Mouse (Mus musculus) regulatory T cell (primary cell): ENCODE data around the gene Col6a1.

ENCODE experiments used
- in situ Hi-C: fragments of 300-600 bp; cut with MboI, MseI; formaldehyde crosslinking; loops from one replicate; pipeline ENCODE4 v1.15.1; 2025; ENCODE audit warnings: high pct_unique_total_duplicates

The Col6a1 gene

DNA sequence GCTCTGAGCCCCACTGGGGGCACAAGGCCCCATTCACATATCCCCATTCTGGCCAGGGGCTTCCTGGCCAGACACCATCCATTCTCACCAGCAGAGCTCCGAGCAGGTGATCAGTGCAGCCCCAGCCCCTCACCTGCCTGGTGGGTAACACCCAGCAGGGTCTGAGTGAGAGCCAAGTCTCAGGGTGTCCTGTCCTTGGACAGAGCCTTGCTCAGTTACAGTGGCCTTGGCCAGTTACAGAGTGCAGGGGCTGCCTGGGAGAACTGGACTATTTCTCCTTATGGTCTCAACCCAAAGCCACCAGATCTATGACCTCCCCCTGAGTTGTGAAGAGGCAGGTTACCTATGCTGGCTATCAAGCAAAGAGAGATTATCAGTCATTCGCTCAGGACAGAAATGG lies 871 bp downstream of the Col6a1 start:
- in situ Hi-C loops = no loop called here

DNA sequence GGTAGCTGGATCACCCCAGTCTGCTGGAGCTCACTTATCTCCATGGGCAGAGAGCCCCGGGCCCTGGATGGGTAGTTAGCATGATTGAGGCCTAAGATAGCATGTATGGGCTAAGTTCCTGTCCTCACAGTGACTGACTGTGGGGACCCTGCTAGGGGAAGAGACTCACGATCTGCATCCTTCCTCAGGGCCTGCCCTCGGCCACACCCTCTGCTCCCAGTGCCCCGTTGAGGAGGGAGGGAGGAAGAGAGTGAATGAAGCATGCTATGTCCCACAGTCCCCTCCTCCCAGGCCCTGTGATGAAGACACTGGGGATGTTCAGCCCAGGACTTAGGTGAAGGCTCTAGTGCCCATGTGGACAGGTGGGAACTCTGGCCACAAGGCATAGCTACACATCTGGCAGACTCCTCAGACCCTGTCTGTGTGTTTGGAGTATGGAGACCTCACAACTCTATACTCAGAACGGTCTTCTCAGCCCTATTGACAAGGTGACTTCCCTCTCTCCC lies 1.7 kb downstream of the Col6a1 start:
- in situ Hi-C loops = no loop called here

DNA sequence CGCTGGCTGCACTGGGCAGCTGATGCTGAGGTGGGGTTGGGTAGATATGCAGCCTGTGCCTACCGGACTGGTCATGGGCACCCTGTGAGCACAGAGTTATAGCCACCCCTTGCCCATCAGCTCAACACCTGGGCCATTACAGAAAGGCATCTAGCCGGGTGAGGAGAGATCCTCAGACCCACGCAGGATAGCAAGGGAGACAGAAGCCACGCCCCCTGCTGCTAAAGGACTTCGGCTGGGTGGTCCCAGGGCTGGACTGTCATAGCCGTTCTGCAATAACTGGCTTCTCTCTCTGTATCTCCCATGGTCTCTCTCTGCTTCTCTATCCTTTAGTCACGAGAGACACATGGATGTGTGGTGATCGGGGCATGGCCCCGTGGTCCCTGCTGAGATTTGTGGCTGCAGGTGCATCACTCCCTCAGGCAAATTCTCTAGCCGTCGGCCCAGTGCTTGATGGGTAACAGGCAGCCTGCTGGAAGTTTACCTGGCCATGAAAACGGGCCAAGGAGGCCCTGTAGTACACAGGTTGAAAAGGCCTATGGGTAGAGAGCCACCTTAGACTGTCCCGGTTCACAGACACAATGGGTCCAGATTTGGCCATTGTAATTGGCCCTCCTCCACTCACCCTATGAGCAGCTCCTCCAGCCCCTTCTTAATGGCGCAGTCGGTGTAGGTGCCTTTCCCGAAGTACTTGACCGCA lies 3.1 kb downstream of the Col6a1 start:
- in situ Hi-C loops = no loop called here

DNA sequence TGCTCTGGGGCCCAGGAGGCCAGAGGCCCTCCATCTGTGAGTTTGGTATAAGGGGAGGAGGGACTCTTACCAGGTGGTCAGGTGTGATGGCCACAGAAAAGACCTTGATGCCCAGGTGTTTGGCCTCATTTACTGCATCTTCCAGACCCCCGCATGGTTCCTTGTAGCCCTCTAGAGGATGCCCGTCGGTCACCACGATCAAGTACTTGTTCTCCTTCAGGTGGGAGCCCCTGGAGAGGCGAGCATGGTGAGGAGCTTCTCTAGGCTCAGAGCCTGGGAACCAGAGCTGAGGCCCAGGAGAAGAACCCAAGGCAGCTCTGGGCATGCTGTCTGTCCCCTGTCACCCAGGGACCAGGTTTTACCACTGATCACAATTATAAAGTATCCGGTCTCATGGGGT lies 4.2 kb downstream of the Col6a1 start:
- in situ Hi-C loops = no loop called here

DNA sequence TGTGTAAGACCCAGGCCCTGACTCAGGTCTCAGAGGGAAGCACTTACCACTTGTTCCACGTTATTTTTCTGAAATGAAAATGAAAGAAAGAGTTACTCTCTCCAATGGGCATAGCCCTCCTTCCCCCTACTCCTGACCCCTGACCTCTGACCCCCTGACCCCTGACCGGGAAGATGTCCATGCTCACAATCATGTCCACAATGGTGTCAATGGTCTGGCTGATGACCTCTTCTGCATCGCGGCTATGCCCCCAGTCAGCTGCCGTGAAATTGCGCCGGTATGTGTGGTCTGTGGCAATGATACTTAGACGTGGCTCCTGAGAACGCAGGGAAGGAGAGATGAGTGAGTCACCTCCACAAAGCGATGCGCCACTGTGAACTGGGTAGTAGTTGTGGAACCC lies 4.8 kb downstream of the Col6a1 start:
- in situ Hi-C loops = no loop called here

DNA sequence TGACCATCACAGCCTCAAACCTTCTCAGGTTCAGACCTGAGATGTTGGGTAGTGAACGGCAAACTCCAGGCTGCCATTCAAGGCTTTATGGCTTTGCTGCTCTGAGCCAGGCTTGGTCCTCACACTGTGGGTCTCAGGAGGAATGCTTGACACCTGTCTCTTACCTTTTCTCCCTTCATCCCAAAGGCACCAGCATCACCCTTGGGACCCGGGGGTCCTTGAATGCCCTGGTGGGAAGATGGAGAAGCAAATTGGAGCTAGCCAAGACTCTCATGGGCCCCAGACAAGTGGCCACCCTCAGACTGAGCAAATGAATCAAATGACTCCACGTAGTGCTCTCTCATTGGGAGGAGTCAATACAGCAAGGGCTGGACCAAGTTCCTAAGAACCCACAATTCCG lies 8.3 kb downstream of the Col6a1 start:
- in situ Hi-C loops = no loop called here

DNA sequence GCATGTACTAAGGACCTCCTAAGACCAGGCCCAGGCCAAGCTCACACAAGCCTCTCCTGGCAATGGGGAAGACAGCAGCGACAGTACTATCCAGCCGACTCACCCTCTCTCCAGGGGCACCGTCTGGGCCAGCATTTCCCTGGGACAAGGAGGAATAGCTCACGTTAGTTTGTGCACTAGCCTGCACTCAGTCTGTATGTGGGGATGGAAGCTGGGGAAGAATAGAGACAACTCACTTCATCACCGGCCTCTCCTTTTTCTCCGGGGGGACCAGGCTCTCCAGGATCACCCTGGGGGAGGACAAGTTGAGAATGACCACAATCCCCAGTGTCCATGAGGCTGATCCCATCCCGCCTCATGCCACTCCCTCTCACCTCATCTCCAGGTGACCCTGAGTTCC lies 8.9 kb downstream of the Col6a1 start:
- in situ Hi-C loops = no loop called here

DNA sequence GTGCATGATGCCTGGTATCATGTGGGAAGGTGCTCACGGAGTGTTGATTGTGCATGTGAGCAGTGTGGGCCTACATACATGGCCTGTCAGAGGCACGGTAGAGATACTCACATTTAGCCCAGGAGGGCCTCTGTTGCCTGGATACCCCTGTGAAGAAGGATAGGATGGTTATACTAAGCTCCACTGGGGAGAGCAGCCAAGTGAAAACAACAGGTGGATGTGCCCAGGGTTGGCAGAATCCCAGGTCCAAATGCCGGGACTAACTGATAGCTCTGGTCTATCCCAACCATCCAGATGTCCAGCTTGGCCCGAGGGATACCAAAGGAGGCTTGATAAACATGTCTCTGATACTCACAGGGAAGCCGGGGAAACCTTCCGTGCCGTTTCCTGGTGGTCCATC lies 11.7 kb downstream of the Col6a1 start:
- in situ Hi-C loops = no loop called here

DNA sequence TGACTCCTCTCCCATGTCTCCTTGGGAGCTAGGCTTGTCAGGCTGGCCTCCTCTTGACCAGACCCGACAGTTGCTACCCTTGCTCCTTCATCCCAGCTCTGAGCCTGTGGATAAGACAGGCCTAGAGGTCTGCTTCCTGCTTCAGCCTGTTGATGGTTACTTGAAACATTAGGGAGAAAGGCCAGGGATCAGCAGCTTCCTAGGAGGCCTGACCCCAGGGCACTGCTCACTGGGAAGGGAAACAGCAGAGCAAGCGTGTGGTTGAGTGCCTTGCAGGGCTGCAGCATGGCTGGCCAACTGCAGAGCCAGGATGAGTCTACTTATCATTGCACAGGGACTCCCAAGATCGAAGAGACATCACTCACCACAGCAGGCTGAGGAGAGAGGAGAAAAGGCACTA lies 13.5 kb downstream of the Col6a1 start:
- in situ Hi-C loops = no loop called here

DNA sequence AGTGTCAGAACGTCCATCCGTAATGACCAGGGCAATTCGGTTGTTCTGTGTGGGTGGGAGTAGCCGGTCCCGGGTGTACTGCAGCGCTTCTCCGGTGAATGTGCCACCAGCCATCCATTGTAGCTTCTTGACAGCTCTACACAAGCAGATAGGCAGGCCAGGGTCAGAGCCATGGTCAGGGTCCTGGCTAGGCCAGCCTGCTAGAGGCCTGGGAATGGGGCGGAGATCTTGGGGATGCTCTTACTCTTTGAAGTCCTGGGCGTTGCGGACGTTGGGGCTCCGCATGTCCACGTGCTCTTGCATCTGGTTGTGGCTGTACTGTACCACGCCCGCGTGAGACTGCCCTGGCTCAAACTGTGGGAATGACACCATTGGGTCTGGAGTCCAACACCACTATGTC lies 14.6 kb downstream of the Col6a1 start:
- in situ Hi-C loops = no loop called here

DNA sequence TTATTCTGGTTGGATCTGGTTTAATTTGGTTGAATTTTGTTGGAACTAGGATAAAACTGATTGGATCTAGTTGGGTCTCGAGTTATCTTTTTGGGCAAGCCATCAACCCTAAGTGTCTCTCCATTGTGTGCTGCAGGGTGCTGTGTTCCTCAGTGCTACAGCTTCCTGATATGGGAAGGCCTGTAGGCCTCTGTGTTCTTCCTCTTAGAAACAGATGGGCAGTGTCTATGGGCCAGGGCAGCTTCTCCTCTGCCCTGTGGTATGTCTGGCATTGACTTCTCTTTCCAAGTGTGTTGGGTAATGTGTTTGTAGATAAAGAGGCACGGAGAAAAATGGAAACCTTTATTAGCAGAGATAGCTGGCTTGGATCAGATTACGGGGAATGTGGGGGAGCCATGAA lies 17.5 kb downstream of the Col6a1 start:
- in situ Hi-C loops = no loop called here

DNA sequence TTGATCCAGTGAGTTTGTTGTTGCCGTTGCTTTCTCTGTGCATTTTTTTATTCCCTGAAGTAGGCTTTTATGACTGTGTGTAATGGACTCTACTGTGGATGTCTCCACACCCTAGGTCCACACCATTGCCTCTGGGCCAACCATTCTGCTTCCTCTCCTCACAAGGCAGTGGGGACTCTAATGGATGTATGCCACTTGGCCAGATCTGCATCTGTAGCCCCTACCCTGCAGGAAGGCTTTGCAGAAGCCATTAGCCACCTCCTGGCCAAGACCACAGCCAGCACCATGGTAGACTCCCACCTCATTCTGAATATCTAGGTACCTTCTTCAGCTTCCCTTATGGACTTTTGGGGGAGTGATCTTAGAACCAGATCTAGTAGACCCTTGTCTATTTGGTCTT lies 18.4 kb downstream of the Col6a1 start:
- in situ Hi-C loops = no loop called here

DNA sequence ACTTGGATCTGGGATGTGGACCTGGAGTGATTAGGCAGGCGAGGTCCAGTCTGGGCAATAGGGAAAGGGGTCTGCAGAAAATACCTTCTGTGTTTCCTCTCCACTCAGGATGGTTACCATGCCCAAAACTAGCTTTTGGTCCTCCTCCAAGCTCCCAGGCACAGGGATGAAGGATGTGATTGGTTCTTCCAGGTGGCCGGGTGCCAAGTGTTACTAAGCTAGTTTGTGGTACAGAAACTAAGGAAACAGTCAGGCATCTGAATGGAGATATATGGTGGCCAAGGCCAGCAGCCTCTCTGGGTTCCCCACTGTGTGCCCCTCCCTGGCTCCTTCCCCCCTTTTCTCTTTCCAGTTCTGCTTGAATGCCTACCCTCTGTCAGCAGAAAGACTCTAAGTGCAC lies 19.0 kb downstream of the Col6a1 start:
- in situ Hi-C loops = no loop called here

DNA sequence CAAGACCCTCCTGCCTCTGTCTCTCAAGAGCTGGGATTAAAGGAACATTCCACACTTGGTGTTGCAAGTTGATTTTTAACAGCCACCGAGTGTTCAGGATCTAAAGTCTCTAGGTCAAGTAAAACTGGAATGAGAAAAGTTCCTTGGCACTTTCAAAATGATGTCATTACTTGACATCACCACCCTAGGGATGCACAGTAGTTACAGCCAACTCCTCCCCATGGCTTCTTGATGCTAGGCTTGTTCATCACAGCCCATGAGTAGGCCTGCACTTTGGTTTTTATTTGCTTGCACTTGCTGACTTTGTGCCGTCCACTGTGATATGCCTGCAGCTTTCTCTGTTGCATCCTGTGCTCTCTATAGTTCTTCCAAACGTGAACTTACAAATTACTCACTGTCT lies 21.6 kb downstream of the Col6a1 start:
- in situ Hi-C loops = no loop called here

DNA sequence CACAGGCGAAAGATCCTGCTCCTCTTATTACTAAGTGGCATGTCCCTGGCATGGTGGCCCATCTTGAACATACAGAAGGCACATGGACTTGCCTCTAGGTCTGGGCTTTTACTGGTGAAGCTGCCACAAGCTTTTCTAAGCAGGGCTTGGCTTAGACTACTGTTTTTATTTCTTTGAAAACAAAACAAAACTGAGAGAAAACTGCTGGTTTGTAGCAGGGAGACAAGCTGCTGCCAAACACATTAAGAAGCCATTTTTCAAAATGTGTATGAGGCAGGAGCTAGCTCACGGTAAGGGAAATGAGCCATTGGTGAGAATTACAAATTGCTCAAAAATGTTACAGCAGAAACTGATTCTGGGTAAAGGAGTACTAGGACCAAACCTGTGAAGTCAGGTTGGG lies 24.5 kb downstream of the Col6a1 start:
- in situ Hi-C loops = no loop called here

DNA sequence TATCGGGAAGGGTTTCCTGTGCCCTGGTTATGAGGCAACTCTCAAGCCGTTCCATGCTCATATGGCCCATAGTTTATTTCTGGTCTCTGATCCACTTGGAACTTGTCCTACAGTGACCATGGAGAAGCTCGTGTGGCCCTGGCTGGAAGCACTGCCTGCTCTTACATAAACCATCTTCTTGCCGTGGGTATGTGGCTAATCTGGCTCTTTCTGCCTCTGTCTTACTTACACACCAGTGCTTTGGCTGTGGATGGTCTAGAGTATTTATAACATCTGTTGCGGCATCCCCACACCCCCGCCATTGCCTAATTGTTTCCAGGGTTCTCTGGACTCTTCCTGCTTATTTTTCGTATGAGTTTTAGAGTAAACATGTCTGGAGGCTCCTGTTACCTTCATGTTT lies 26.2 kb downstream of the Col6a1 start:
- in situ Hi-C loops = no loop called here

DNA sequence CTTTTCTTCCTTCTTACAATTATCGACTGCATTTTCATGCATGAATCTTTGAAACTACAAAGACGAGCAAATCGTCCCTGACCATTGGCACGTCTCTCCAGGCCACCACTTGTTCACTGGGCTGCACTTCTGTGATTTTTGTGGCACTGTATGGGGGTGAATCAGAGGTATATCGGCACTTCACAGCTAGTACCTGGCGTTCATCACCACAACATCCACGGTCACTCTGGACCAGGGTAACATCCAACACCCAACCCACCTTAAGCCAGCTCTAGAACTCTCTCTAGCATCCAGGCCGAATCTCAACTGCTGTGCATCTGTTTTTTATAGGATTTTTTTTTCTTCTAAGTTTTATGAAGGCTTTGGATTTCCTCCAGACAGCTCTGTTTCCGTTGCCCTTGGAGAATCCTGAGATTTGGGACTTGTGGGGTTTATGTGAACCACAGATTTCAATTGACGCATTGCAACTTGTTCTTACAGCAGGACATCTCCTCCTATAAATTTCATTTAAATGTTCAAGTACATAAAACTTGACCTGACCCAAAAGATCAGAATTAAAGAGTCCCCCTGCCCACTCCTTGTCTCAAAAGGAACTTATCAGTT lies 30.6 kb downstream of the Col6a1 start:
- in situ Hi-C loops = no loop called here

DNA sequence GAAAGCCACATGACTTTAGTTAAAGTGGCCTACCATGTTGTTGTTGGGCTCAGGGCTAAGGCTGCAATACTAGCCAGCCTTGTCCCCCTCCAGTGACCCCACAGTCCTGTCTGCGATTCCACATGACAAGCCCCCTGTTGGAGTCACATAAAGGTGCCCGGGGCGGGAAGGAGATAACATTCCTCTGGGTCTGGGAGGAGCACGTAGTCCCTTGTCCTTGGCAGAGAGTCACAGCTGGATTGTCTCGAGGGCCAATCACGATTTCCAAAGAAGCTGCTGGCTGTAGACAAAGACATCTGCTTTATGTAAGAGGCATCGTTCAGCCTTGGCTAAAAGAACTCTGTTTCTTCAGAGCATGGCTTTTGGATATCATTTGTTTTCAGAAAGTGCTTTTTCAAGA lies 31.2 kb downstream of the Col6a1 start:
- in situ Hi-C loops = no loop called here

DNA sequence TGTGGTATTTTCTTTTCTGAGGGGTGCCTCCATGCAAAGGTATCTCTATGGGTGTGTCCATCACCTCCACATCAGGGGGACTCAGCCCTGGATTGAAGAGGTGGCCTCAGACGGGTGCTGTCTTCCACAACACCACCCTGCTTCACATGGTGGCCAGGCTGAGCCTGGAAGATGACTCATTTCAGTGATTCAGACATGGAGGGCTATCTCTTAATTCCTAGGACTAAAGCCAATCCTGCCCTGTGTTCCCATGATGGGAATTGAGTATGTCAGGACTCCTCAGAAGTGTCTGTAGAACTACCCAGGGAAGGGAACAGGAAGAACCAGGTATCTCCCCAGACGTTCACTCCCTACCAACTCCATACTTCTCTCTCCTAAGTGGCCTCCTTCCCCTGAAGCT lies 32.5 kb downstream of the Col6a1 start:
- in situ Hi-C loops = no loop called here

DNA sequence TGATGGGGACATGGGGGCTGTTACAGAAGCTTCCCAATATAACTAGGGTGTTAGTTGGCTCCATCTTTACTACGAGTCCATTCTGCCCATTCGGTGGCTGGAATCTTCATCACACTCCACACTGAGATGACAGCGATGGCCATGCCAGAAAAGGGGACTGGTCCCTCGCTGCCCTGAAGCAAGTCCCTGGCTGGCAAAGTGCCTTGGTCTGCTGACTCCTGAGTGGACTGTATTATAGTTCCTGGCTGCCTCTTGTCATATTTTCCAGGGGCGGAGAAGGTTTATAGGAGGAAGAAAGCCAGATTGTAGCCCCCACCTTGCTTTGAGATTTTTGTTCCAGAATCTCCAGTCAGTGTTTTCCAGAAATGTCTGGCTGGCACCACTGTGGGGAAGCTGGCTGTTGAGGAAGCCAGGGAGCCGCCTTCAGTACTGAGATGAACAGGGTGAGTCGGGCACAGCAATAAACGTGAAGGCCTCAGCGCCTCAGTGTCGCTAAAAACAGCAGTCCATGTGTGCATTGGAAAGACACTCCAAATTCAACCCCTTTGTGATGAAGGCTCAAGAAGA lies 40.4 kb downstream of the Col6a1 start:
- in situ Hi-C loops = no loop called here

DNA sequence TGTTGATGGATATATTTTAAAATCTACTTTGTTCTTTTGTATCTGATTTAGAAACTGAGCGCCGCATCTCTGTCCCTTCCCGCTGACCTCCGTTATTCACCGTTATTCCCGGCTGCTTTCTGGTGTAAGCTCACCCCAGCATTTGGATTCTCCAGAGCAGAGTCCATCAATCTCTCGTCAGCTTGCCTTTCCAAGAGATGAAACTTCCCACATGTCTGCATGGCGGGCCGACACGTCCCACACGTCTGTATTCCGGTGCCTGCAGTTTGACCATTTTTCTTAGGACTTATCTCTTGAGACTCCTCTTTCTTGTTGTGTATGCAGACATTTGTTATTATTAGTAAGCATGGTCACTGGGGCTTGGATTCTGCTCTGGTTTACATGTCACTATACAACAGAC lies 42.0 kb downstream of the Col6a1 start:
- in situ Hi-C loops = no loop called here

DNA sequence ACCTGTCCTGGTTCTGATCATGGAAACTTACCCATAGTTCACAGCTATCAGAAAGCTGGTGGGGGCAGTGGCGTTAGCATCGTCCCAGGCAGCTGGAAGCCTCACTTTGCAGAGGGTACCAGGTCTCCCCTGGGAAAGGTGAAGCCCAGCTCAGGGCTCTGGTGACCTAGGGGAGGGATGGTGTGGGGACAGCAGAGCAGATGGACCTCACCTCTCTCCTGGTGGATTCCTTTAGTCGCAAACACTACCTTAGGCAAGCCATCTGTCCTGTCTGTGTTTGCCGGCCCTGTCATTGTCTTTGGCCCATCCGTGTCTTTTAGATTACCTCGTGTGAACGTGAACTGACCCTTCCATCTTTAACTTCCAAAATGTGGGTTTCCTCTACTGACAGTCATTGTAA lies 42.5 kb downstream of the Col6a1 start:
- in situ Hi-C loops = no loop called here

DNA sequence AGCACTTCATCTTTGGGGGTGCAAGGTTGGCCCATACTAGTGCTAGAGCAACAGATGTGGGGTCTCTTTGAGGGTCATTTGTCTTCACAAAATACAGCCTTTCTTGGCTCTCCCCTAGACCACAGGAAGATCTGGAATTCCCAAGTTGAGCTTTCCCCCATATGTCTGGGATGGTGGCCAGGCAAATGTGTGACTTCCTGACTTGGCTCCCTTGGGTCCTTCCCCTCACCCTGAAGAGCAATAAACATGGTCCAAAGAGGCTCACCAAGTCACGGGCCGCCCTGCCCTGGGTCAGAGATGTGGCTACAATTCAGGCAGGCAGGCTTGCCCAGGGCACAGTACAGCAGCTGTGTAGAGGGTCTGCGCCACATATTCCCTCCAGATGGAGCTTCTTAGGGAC lies 44.1 kb downstream of the Col6a1 start:
- in situ Hi-C loops = no loop called here
